Mouse (Mus musculus) lung, embryonic 16.5 days (tissue): Measurements from ENCODE around the gene Olfr1342. TPM values are rescaled to one million over a fixed set of nuclear protein-coding genes. Genes with fewer than 3 reads are reported as not detected.

Experiments used
- ATAC-seq: fragments of 200-750 bp; cut with Nextera tagmentation; 2 replicates; pipeline ENCODE4 v1.8.0; 2017; ENCODE audit warnings: low read depth, mild to moderate bottlenecking, moderate library complexity
- H3K27ac ChIP-seq: fragments of 300-500 bp; sonication (generic); 2 replicates; pipeline ENCODE4 v1.5.1; 2014; ENCODE audit warnings: mild to moderate bottlenecking, control low read depth, low read length
- H3K27me3 ChIP-seq: fragments of 300-500 bp; sonication (generic); 2 replicates; pipeline ENCODE4 v1.6.1; 2014; ENCODE audit warnings: low read depth, low read length, mixed read lengths; ENCODE audit not compliant: control insufficient read depth, insufficient read depth
- H3K36me3 ChIP-seq: fragments of 300-500 bp; sonication (generic); 2 replicates; pipeline ENCODE4 v1.6.1; 2014; ENCODE audit warnings: low read length; ENCODE audit not compliant: control insufficient read depth, insufficient read depth
- H3K4me1 ChIP-seq: fragments of 300-500 bp; sonication (generic); replicated peaks from 2 replicates; pipeline ENCODE4 v1.6.1; 2014; ENCODE audit warnings: low read length, mixed read lengths; ENCODE audit not compliant: control insufficient read depth, insufficient read depth
- H3K4me2 ChIP-seq: fragments of 300-500 bp; sonication (generic); 2 replicates; pipeline ENCODE4 v1.6.1; 2014; ENCODE audit warnings: low read depth, low read length, control low read depth
- H3K4me3 ChIP-seq: fragments of 300-500 bp; sonication (generic); 2 replicates; pipeline ENCODE4 v1.5.1; 2014; ENCODE audit warnings: mild to moderate bottlenecking, low read length, control low read depth
- H3K9ac ChIP-seq: fragments of 300-500 bp; sonication (generic); 2 replicates; pipeline ENCODE4 v1.6.1; 2014; ENCODE audit warnings: low read length, control low read depth
- H3K9me3 ChIP-seq: fragments of 300-500 bp; sonication (generic); 2 replicates; pipeline ENCODE4 v1.6.1; 2016; ENCODE audit warnings: low read length; ENCODE audit not compliant: control insufficient read depth
- WGBS: fragments of 180-500 bp; shearing (Covaris S2); extraction: QIAGEN DNeasy Blood & Tissue Kit; methylation state at CpG from one replicate; pipeline ENCODE4 v1.1.7; 2014; 5-methylcytosine and 5-hydroxymethylcytosine counted together
- polyA plus RNA-seq: library from polyadenylated mRNA; unstranded; fragments of >200 nt; fragmentation: Nextera tagmentation; extraction: Ambion mirVana; gene quantifications from 2 replicates; pipeline ENCODE4 v1.2.1, GENCODE M21; 2015

Olfr1342 gene
- polyA plus RNA-seq, 1 experiment from 2014 or later = 0.50 TPM

- no peak within 1 kb of the TSS for H3K9ac ChIP-seq
- H3K4me2 ChIP-seq = no peak within 1 kb of the TSS
- no peak within 1 kb of the TSS for H3K4me3 ChIP-seq
- no peaks in the 10 kb centered on the region for H3K9me3 ChIP-seq
- no peaks in the 10 kb centered on the region for H3K36me3 ChIP-seq
- no peaks in the 10 kb centered on the region for H3K27me3 ChIP-seq
- ATAC-seq = no peak
- no peaks in the 10 kb centered on the region for H3K4me1 ChIP-seq
- 69% methylated on average over 3 of the region's 3 CpGs for WGBS
- H3K27ac ChIP-seq = no peak within 1 kb of the TSS
Measured at GRCm38 (mm10) chr4:118703223-118703622, 10.7 kb upstream of the Olfr1342 start, which contains the start of gene Olfr1341. Gene Olfr1341, plus strand, starts transcription at chr4:118703523.

DNA sequence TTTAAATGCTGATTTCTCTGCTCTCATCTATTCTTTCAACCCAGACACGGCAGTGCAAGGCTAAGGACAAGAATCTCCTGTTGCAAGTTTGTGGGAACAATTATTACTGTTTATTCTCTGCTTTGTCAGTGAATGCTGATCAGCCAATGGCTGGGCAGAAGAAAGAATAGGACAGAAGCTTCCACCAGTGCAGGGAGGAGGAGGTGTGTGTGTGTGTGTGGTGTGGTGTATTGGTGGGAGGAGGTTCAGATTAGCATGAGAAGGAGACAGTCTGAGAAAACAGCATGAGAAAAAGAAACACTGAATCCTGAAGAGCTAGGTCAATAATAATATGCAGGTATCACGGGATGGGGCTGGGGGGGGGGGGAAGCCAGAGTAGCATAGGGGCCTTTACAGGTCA lies 1.3 kb upstream of the Olfr1342 start:
- H3K9me3 ChIP-seq = no peaks in the 10 kb centered on the region
- no peak overlapping the region for H3K4me2 ChIP-seq
- H3K4me1 ChIP-seq = no peaks in the 10 kb centered on the region
- no peak overlapping the region for H3K4me3 ChIP-seq
- no peak overlapping the region for H3K9ac ChIP-seq
- no peak overlapping the region for H3K27ac ChIP-seq
- no peak for ATAC-seq
- H3K27me3 ChIP-seq = no peaks in the 10 kb centered on the region
- WGBS = 57% methylated on average over 2 of the region's 2 CpGs
- no peaks in the 10 kb centered on the region for H3K36me3 ChIP-seq

- H3K4me2 ChIP-seq = no peak overlapping the region
- ATAC-seq = peak; percentile 71
- H3K27ac ChIP-seq = no peak overlapping the region; the same call in 1 of the 2 replicates
- H3K9ac ChIP-seq = no peak overlapping the region
- no peaks in the 10 kb centered on the region for H3K9me3 ChIP-seq
- H3K4me1 ChIP-seq = no peaks in the 10 kb centered on the region
- no peaks in the 10 kb centered on the region for H3K27me3 ChIP-seq
- H3K4me3 ChIP-seq = no peak overlapping the region
- H3K36me3 ChIP-seq = no peaks in the 10 kb centered on the region
- WGBS = 30% methylated on average over 2 of the region's 2 CpGs
Measured at GRCm38 (mm10) chr4:118687086-118687485, 5.5 kb downstream of the Olfr1342 start.

GRCm38 (mm10) chr4:118658652-118659051 lies 33.9 kb downstream of the Olfr1342 start, which contains the start of gene Olfr62:
Gene Olfr62, plus strand, starts transcription at chr4:118658952.
- Histone ChIP-seq H3K36me3 (no peaks in the 10 kb centered on the region), H3K27me3 (no peaks in the 10 kb centered on the region), H3K4me3 (no peak within 1 kb of the TSS), H3K4me2 (no peak within 1 kb of the TSS), H3K9ac (no peak within 1 kb of the TSS), H3K4me1 (no peaks in the 10 kb centered on the region), H3K9me3 (no peaks in the 10 kb centered on the region), H3K27ac (no peak within 1 kb of the TSS)
- no peak for ATAC-seq

- H3K27me3 ChIP-seq = no peaks in the 10 kb centered on the region
- no peak overlapping the region for H3K4me2 ChIP-seq
- H3K9me3 ChIP-seq = no peaks in the 10 kb centered on the region
- H3K4me1 ChIP-seq = no peaks in the 10 kb centered on the region
- H3K27ac ChIP-seq = no peak overlapping the region
- H3K4me3 ChIP-seq = no peak overlapping the region
- 13% methylated on average over 2 of the region's 2 CpGs for WGBS
- no peak for ATAC-seq
- no peaks in the 10 kb centered on the region for H3K36me3 ChIP-seq
- no peak overlapping the region for H3K9ac ChIP-seq
Measured at GRCm38 (mm10) chr4:118645234-118645633, 47.3 kb downstream of the Olfr1342 start.

DNA sequence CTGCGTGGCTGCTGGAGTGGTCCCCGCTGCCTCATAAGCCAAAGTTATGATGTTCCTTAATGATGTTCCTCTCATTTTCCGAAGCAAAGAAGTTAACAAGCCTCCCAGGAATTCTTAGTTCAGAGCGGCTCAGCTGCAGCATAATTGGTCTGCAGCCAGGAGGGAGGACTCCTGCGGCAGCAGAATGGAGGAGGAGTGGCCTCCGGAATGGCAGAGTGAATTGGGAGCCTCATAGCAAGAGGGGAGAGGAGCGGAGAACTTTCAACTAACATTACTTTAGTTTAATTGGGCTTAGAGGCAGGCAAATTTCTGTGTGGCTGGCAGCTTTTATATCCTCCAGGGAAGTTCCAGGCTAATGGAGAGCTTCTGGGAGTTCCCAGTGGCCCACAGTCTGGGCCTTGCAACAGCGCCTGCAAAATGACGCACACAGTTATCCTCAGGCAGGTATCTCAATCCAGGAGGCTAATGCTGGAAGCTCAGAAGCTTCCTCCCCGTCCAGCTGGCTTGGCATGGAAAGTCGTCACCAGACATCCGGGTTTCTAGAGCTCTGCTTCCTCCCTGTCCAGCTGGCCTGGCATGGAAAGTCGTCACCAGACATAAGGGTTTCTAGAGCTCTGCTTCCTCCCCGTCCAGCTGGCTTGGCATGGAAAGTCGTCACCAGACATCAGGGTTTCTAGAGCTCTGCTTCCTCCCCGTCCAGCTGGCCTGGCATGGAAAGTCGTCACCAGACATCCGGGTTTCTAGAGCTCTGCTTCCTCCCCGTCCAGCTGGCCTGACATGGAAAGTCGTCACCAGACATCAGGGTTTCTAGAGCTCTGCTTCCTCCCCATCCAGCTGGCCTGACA lies 50.0 kb downstream of the Olfr1342 start:
- H3K27ac ChIP-seq = no peak overlapping the region
- no peaks in the 10 kb centered on the region for H3K36me3 ChIP-seq
- no peaks in the 10 kb centered on the region for H3K9me3 ChIP-seq
- no peak overlapping the region for H3K9ac ChIP-seq
- 35% methylated on average over 20 of the region's 20 CpGs for WGBS
- H3K27me3 ChIP-seq = no peaks in the 10 kb centered on the region
- no peak overlapping the region for H3K4me3 ChIP-seq
- peak overlapping the region; percentile 13; the same call in 1 of the 2 replicates for H3K4me2 ChIP-seq
- 0 out of 2 replicates have a peak, but pooled peaks have one; percentile 45 for ATAC-seq
- no peaks in the 10 kb centered on the region for H3K4me1 ChIP-seq

Other genes starting within 250 kb of the Olfr1342 start
- gene Mpl, start 235.2 kb downstream of the Olfr1342 start, polyA plus RNA-seq = 0.67 and 0.83 TPM in 2 replicates
- gene Tie1, start 202.7 kb downstream of the Olfr1342 start, polyA plus RNA-seq = 99.4 and 102 TPM in 2 replicates
- gene 2610528J11Rik, start 165.8 kb downstream of the Olfr1342 start, polyA plus RNA-seq = 18.8 and 21.1 TPM in 2 replicates
- 8.0 and 8.4 TPM in 2 replicates for gene Tmem125, start 148.7 kb downstream of the Olfr1342 start, polyA plus RNA-seq
- 1.3 and 1.6 TPM in 2 replicates for gene Cfap57, start 72.0 kb downstream of the Olfr1342 start, polyA plus RNA-seq
- gene Ebna1bp2, start 72.0 kb downstream of the Olfr1342 start, polyA plus RNA-seq = 116 and 125 TPM in 2 replicates
- not detected in 2 replicates for gene Olfr62, start 33.8 kb downstream of the Olfr1342 start, polyA plus RNA-seq
- not detected in 2 replicates for gene Olfr1341, start 10.8 kb upstream of the Olfr1342 start, polyA plus RNA-seq
- not detected in 2 replicates for gene Olfr1340, start 27.4 kb upstream of the Olfr1342 start, polyA plus RNA-seq
- not detected in 2 replicates for gene Olfr1339, start 39.4 kb upstream of the Olfr1342 start, polyA plus RNA-seq
- not detected in 2 replicates for gene Olfr1338, start 66.0 kb upstream of the Olfr1342 start, polyA plus RNA-seq
- gene Olfr1337, start 89.8 kb upstream of the Olfr1342 start, polyA plus RNA-seq = not detected in 2 replicates
- gene Olfr1335, start 117.2 kb upstream of the Olfr1342 start, polyA plus RNA-seq = not detected in 2 replicates
- gene Olfr1333, start 143.5 kb upstream of the Olfr1342 start, polyA plus RNA-seq = not detected in 2 replicates
- not detected in 2 replicates for gene Olfr1331, start 171.9 kb upstream of the Olfr1342 start, polyA plus RNA-seq
- gene Olfr1330, start 195.8 kb upstream of the Olfr1342 start, polyA plus RNA-seq = not detected in 2 replicates
- gene Olfr1329, start 224.7 kb upstream of the Olfr1342 start, polyA plus RNA-seq = not detected in 2 replicates
- gene Olfr1328, start 245.9 kb upstream of the Olfr1342 start, polyA plus RNA-seq = not detected in 2 replicates